Mouse (Mus musculus) E14TG2a.4 (cell line): ENCODE data around the gene Nupr1l.

ENCODE experiments used
- H3K27me3 ChIP-seq: 2 replicates; pipeline ENCODE4 v1.6.1; 2014; ENCODE audit warnings: low read length, control low read depth; ENCODE audit not compliant: insufficient read depth
- H3K36me3 ChIP-seq: 2 replicates; pipeline ENCODE4 v1.6.1; 2014; ENCODE audit warnings: low read length, control low read depth; ENCODE audit not compliant: insufficient read depth
- H3K4me1 ChIP-seq: replicated peaks from 2 replicates; pipeline ENCODE4 v1.6.1; 2014; ENCODE audit warnings: low read depth, low read length, control low read depth
- H3K4me3 ChIP-seq: replicated peaks from 2 replicates; pipeline ENCODE4 v1.5.1; 2014; ENCODE audit warnings: mild to moderate bottlenecking, low read length
- H3K9me3 ChIP-seq: 2 replicates; pipeline ENCODE4 v1.6.1; 2014; ENCODE audit warnings: low read length, control low read depth
- CTCF ChIP-seq: conservative IDR thresholded peaks from 2 replicates; pipeline ENCODE4 v1.5.1; 2014; ENCODE audit warnings: low read length
- NANOG ChIP-seq: IDR thresholded peaks from 2 replicates; pipeline ENCODE4 v1.6.1; 2014; ENCODE audit warnings: borderline replicate concordance, low read length, mixed read lengths
- POU5F1 ChIP-seq: IDR thresholded peaks from 2 replicates; pipeline ENCODE4 v1.6.1; 2014; ENCODE audit warnings: low read length, borderline replicate concordance

The Nupr1l gene

GRCm38 (mm10) chr5:129947528-129948033 is 39.2 kb downstream of the Nupr1l start:
- no peaks in the 10 kb centered on the region for H3K9me3 ChIP-seq
- TF ChIP-seq POU5F1: no peak
- no peak for TF ChIP-seq NANOG
- TF ChIP-seq CTCF: no peak
- peaks cover 47% of the 10 kb centered on the region for H3K36me3 ChIP-seq
- peaks cover 64% of the 10 kb centered on the region for H3K4me1 ChIP-seq
- H3K27me3 ChIP-seq: no peaks in the 10 kb centered on the region
- no peak overlapping the region for H3K4me3 ChIP-seq

GRCm38 (mm10) chr5:129952143-129952542 is 43.8 kb downstream of the Nupr1l start:
- TF ChIP-seq POU5F1 (no peak), NANOG (no peak), CTCF (no peak)

GRCm38 (mm10) chr5:129954473-129955254 is 46.3 kb downstream of the Nupr1l start:
- Histone ChIP-seq H3K36me3 (peaks cover 36% of the 10 kb centered on the region), H3K27me3 (no peaks in the 10 kb centered on the region), H3K4me3 (no peak overlapping the region), H3K4me1 (peaks cover 43% of the 10 kb centered on the region), H3K9me3 (no peaks in the 10 kb centered on the region)
- TF ChIP-seq NANOG (no peak), POU5F1 (no peak), CTCF (no peak)

More at GRCm38 (mm10) chr5:129952143-129952542, 43.8 kb downstream of the Nupr1l start:
- no peaks in the 10 kb centered on the region for H3K27me3 ChIP-seq
- H3K9me3 ChIP-seq: no peaks in the 10 kb centered on the region
- H3K4me3 ChIP-seq: no peak overlapping the region
- H3K36me3 ChIP-seq: peaks cover 27% of the 10 kb centered on the region
- H3K4me1 ChIP-seq: peaks cover 56% of the 10 kb centered on the region

GRCm38 (mm10) chr5:129955792-129956191 is 47.5 kb downstream of the Nupr1l start:
- H3K9me3 ChIP-seq: no peaks in the 10 kb centered on the region
- H3K36me3 ChIP-seq: peaks cover 40% of the 10 kb centered on the region
- H3K4me3 ChIP-seq: no peak overlapping the region
- H3K4me1 ChIP-seq: peaks cover 41% of the 10 kb centered on the region
- H3K27me3 ChIP-seq: no peaks in the 10 kb centered on the region
- TF ChIP-seq NANOG: no peak
- no peak for TF ChIP-seq POU5F1
- no peak for TF ChIP-seq CTCF

- Histone ChIP-seq H3K36me3 (peaks cover 35% of the 10 kb centered on the region), H3K9me3 (no peaks in the 10 kb centered on the region), H3K4me1 (peaks cover 88% of the 10 kb centered on the region), H3K4me3 (no peak overlapping the region), H3K27me3 (no peaks in the 10 kb centered on the region)
- TF ChIP-seq CTCF (no peak), POU5F1 (no peak), NANOG (no peak)
These were observed 54.9 kb downstream of the Nupr1l start for GRCm38 (mm10) chr5:129963224-129963623.
